Mouse (Mus musculus): Measurements from ENCODE around the gene Mtfr1l. TPM values are rescaled to one million over a fixed set of nuclear protein-coding genes. Genes with fewer than 3 reads are reported as not detected.
"Not testable (repeated sequence)": the region's sequence is repeated elsewhere in the genome, so short reads cannot be mapped to it uniquely, and the experiment has no call there.

Mtfr1l gene
- total RNA-seq, 2 experiments from 2014 or later: 82.8 to 84.5 TPM

DNA sequence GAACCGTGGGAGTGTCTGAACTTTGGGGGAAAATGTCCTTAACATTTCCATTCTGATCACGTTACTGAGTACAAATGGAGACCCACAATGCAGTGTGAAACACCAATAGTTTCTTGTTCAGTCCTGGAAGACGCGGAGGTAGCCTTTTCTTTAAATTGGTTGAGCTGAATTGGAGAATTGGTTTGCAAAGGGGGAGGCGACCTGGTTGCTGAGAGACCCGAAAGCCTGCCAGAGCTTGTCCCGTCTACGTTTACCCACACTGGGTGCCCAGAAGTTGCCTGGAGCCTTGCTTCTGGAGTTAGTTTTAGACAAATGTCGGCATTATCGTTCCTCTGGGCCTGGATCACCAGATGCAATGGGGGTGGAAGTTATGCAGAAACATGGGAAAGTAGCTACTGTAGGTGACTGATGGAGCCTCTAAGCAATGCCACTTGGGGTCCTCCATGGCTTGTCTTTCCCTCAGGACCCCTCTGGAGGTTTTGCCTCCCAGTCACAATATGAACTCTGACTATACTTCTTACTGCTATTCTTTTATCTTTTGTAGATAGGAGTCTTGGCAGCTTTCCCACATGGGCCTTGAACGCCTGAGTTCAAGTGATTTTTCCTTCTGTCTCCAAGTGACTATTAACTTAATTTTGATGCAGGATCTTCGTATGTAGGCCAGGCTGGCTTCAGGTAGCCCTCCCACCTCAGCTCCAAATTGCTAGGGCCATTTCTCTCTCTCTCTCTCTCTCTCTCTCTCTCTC is 37.0 kb downstream of the Mtfr1l start:
- DNase-seq (ENCODE audit: extremely low spot score in 1 of 2, low spot score in 2 of 2): no peak
- intact Hi-C loops (cut with DNase I): no loop called here

DNA sequence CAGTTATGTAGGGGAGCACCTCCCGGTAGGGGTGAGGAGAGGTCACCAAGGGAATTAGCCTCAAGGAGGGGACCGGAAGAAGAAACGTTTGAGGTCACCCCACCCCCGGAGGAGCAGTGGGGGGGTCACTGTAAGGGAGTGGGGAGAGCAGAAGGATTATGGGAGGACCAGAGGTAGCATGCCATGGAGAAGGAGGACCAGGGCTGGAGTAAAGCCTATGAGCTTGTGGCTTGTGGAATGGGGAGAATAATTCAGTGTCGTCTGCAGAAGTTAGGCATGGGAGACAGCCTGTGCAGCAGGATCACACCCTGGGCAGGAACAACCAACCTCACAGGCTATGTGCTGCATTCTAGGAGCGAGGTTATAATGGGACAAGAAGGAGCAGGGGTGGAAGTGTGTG is 38.0 kb downstream of the Mtfr1l start:
- intact Hi-C loops (cut with DNase I): no loop called here
- no peak for DNase-seq (ENCODE audit: extremely low spot score in 1 of 2, low spot score in 2 of 2)

DNA sequence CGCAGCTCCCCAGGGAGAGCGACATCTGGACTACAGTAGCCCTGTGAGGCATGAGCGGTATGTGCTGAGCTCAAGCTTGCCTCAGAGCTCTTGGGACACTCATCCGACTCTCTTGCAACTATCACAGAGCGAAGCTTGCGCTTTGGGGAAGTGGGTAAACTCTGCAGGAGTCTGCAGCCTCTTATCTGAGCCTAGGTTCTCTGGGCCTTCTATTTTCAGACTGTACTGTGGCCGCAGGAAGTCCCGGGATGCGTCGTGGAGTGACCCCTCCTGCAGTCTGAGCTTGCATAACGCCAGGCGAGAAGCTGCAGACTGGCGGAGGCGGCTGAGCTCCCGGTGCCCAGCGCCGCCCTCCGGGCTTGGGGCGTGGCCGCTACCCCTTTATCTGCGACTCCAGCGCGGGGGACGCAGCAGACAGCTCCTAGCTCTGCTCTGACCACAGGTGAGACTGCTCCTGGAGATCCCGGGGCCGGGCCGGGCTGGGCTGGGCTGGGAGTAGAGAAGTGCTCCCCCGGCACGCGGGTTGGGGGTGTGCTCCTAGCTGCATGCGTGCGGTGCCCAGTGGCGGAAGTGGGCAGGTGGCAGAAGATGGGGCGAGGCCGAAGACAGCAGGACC is 38.5 kb downstream of the Mtfr1l start, which contains the start of gene Paqr7:
Gene Paqr7 (plus strand): TSS at position 103 of the 616 bp plus-strand sequence.
- peak; percentile 63 to 89 for DNase-seq (ENCODE audit: extremely low spot score in 1 of 2, low spot score in 2 of 2)
- intact Hi-C loops (cut with DNase I): no loop called here

DNA sequence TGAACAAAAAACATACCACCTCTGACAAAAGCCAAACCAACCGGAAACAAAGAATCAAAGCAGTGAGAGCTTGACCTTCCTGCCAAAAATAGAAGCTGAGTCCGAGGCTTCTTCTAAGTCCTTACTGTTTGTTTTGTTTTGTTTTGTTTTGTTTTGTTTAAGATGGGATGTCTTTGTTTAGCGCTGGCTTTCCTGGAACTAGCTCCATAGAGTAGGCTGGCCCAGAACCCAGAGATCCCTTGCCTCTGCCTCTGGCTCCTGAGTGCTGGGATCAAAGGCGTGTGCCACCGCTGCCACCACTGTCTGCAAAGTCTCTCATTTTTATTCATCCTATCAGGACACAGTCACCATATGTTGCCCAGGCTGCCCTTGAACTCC is 39.7 kb downstream of the Mtfr1l start:
- intact Hi-C loops (cut with DNase I): no loop called here
- no peak for DNase-seq (ENCODE audit: extremely low spot score in 1 of 2, low spot score in 2 of 2)

DNA sequence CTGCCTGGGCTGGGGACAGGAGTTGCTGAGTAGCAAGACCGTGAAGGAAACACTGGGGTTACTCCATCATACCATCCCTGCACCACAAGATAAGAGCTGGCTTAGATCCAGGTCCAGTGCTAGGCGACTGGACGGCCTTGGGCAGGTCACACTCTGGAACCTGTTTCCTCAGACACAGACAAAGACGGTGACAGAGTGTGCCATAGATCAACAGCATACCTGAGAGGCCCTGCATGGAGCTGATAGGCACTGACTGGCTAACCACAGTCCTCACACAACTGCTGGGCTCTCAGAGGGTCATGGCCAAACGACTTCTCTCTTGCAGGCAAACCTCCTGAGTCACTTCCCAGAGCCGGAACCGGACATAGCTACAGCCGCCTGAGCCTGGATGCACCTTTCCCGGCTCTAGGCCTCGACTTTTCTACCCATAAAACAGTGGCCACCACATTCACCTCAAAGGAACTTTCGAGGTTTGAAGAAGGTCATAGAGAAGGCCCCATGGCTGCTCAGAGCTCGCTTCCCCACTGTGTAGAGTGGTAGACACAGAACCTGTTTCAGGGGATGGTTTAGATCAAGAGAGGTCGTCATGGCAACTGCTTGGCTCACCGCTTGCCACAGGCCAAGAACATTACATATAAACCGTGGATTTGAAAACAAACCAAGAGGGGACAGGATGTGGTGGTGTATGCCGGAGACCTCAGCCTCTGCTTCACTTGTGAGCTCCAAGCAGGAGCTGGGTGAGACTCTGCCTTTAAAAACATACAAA is 40.2 kb downstream of the Mtfr1l start:
- peak in 1 of 2 experiments; percentile 81 for DNase-seq (ENCODE audit: extremely low spot score in 1 of 2, low spot score in 2 of 2)
- intact Hi-C loops (cut with DNase I): no loop called here

DNA sequence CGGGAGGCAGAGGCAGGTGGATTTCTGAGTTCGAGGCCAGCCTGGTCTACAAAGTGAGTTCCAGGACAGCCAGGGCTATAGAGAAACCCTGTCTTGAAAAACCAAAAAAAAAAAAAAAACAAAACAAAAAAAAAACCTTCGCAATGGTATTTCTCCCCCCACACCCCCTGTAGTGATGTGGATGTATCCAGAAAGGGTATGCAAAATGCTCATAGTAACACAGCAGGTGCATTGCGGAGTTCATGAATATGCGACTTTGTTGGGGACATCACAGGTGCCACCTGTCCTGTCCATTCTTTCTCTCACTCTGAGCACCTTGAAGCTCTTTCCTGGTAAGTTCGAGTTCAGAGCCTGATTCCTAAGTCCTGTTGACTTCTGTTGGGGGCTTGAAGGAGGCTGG is 41.0 kb downstream of the Mtfr1l start:
- intact Hi-C loops (cut with DNase I); DNase-seq (ENCODE audit: extremely low spot score in 1 of 2, low spot score in 2 of 2): not testable (repeated sequence)

DNA sequence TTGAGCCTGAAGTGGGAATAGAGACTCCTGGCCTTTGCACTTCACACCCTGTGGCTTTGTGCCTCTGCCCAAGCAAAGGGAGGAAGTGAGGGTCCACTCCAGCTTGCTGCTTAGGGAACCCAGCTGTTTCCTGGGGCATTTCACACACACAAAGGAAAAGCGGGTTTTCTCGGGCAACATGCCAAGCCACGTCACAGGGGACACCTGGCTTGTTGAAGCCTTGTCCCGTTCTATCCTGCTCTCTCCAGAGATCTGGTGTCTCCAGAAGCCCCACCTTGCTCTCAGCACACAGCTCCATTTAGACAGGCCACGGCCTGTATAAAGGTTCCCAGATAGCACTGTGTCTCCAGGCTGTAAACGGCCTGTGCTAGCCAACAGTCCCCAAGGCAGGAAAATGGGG is 43.5 kb downstream of the Mtfr1l start:
- DNase-seq (ENCODE audit: extremely low spot score in 1 of 2, low spot score in 2 of 2): peak in 1 of 2 experiments; percentile 83
- intact Hi-C loops (cut with DNase I): no loop called here

DNA sequence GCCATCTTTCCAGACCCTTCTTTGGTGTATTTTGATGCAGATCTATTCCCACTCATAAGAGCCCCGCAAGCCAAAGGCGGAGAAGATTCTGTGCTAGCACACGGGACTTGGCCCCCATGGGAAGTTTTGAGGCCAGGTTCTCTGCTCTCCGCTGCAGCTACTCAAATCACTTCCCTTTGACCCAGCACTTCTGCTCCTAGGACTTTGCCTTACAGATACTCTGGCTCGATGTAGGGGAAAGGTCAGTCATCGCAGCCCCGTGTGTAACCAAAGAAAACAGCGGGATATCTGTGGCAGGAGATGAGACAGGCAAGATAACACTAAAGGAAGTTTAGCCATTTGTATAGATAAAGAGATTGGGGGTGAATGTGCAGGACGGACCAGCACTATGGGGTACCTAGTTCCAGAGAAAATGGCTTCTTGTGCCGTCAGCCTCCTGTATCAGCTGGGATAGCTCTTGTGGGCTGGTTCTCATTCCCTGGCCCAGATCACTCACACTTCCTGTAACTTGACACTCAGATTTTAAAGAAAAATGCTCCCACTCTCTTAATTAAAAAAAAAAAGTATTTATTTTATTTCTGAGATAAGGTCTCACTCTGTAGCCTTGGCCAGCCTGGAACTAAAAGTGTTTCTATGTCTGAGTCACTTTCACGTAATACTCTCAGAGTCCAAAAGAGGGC is 45.1 kb downstream of the Mtfr1l start:
- no peak for DNase-seq (ENCODE audit: extremely low spot score in 1 of 2, low spot score in 2 of 2)
- intact Hi-C loops (cut with DNase I): no loop called here

DNA sequence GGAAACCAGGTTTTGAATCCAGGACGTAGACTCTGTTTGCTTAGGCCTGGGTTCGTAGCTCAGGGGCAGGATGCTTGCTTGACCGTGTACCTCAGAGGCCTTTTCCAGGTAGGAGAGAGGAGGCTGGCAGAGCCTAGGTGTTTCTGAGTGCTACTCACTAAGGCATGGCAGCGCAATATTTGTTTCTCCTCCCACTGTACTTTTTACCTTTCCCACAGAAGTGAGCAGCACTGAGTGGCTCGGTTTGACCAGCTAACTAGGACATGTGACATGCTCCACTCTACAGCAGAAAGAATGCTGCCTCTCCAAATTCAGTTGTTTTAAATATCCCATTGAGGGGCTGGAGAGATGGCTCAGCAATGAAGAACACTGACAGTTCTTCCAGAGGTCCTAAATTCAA is 47.0 kb downstream of the Mtfr1l start:
- DNase-seq (ENCODE audit: extremely low spot score in 1 of 2, low spot score in 2 of 2): no peak
- intact Hi-C loops (cut with DNase I): no loop called here

DNA sequence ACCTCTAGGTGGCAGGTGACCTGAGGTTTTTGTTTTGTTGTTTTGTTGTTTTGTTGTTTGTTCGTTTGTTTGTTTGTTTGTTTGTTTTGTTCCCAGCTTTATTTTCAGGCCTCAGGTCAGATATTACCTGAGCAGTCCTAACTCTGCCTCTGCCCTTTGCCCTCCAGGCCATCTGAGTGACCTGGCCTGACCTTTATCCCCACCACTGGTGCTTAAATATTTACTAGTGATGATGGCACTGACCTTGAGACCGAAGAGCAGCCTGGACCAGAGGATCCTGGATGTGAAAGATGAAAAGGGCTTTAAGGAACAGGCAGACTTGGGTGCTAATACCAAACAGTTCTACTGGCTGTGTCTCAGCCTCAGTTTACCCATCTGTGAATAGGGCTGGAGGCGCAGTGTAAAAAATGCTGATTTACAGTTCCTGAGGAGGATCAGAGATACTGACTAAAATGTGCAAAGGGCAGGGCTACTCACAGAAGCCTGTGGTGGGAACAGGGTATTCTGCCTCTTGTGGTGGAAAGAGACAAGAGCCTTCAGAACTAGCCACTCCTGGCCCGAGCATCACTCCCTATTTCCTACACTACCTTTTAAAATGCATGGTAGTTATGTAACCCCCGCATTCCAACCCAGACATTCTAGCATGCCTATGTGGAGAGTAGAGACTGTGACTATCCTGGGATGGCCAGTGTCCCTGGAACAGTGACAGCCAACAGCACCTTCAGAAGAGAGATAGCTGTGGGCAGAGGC is 49.9 kb downstream of the Mtfr1l start:
- intact Hi-C loops (cut with DNase I): no loop called here
- no peak for DNase-seq (ENCODE audit: extremely low spot score in 1 of 2, low spot score in 2 of 2)

DNA sequence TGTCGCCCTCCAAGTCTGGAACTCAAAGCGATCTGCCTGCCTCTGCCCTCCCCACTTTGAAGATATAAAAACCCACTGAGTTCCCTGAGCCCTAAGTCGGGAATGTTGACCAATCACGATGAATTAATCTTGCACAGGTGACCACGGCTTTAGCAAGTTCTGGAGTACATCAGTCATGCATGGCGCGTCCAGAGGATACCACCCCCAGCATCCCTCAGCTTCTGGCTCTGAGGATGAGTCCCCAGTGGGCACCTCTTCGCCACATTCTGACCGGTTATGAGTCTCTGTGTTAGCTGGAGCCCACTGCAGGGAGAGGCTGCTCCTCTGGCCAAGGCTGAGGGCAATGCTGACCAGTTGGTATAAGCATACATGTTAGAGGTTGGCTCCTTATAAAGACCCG is 51.0 kb downstream of the Mtfr1l start:
- intact Hi-C loops (cut with DNase I): no loop called here
- DNase-seq (ENCODE audit: extremely low spot score in 1 of 2, low spot score in 2 of 2): no peak

DNA sequence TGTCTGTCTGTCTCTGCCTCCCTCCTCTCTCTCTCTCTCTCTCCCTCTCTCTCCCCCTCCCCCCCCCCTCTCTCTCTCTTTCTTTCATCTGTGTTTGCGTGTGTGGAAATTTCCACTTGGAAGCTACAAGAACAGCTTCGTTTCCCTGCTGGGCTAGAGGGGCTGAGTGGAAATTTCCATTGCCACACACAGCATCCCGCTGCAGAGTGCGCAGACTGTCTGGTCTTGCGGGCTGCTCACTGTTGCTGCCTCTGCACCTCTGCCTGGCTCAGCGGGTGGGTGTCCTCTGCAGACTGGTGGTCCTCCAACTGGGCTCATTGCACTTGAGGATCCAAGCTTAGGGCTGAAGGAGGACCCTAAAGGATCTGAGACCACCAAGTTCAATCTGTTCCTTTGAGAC is 51.5 kb downstream of the Mtfr1l start:
- intact Hi-C loops (cut with DNase I): no loop called here
- peak in 1 of 2 experiments; percentile 41 for DNase-seq (ENCODE audit: extremely low spot score in 1 of 2, low spot score in 2 of 2)

DNA sequence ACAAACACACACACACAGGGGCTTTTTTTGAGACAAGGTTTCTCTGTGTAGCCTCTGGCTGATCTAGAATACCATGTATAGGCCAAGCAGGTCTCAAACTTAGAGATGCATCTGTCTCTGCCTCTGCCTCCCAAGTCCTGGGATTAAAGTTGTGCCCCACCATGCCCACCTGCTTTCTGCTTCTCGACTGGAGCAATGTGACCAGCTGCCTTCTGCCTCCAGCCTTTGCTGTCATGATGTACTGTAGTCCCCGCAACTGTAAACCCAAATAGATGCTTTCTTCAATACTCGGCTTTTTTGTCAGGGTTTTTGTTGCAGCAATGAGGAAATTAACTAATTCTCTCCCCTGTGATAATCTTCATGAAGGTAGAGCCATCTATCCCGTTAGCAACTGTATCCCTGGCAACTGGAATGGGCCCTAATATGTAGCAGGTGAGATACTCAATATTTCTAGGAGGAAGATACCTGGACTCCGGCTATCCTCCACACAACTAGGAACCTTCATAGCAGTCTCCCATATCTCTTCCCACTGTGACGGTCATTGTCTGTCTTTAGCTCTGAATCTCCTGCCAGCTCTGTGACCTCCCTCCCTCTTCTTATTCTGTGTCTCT is 52.0 kb downstream of the Mtfr1l start:
- DNase-seq (ENCODE audit: extremely low spot score in 1 of 2, low spot score in 2 of 2): no peak
- intact Hi-C loops (cut with DNase I): no loop called here

DNA sequence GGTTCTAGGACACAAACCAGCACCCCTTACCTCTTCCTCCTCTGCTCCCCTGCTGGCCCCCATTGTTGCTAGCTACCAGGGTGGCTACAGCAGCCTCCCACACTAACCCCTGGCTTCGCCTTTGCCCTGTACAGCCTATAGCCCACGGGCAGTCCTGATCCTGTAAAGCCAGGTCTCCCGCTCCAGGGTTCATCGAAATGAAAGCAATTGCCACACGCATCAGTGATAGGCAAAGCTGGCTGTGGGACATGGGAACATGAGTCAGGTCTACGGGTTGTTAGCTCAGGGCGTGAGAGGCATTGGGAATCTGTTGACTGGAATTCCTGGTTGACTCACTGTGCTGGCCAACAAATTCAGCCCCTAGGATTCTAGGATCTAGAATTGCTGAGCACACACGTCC is 52.7 kb downstream of the Mtfr1l start:
- intact Hi-C loops (cut with DNase I): no loop called here
- peak in 1 of 2 experiments; percentile 19 for DNase-seq (ENCODE audit: extremely low spot score in 1 of 2, low spot score in 2 of 2)

DNA sequence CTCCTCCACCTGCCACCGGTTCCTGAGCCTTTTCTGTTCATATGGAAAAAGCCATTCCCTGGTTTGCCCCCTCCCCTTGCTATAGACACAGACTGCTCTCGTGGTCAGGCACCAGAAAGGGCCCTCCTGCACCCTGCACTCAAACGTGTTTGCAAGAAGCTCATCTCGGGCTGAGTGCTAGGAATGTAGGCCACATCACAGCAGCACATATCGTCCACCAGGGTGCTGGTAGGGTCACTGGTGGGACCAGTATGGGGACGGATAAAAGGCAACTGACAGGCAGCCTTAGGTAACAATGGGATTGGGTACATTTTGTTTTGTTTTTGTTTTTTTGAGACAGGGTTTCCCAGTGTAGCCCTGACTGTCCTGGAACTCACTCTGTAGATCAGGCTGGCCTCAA is 53.9 kb downstream of the Mtfr1l start:
- no peak for DNase-seq (ENCODE audit: extremely low spot score in 1 of 2, low spot score in 2 of 2)
- intact Hi-C loops (cut with DNase I): no loop called here

DNA sequence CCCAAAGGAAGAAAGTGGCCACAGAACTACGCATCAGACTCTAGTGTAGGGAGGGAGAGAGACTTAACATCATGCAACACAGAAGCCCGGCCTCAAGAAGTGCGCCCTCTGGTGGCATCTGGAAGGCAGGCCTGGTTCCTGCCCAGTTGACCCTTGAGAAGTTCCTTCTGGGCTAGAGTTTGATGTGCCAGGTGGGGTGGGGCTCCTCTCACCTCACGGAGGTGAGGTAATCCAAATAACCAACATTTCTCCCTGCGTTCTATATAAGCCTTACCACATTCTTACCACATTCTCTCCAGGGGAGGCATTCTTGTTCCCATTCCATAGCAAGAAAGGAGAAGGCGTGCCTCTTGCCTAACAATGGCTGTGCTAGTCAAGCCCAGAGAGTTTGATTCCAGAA is 54.3 kb downstream of the Mtfr1l start:
- intact Hi-C loops (cut with DNase I): no loop called here

DNA sequence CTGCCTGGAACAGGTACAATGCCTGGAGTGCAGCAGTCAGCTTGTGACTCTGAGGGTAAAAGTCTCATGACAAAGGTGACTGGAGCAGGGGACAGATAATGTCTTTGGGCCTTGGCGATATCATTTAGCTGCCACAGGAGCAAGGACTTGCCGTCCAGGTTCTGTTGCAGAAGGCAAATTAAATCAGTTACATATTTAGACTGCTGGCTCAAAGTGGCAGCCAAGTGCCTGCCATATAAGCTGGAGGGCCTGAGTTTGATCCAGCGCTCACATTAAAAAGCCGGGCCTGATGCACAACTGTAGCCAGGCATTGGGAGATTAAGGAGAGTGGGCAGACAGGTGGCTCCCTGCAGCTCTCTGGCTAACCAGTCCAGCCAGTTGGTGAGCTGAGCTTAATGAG is 55.3 kb downstream of the Mtfr1l start:
- intact Hi-C loops (cut with DNase I): loop anchor here (2.0 kb wide), 1 partner anchor 83 kb away; the partner anchor contains the start of gene Pafah2
- DNase-seq (ENCODE audit: extremely low spot score in 1 of 2, low spot score in 2 of 2): no peak

More for the DNA sequence above, 54.3 kb downstream of the Mtfr1l start:
- peak in 1 of 2 experiments; percentile 80 for DNase-seq (ENCODE audit: extremely low spot score in 1 of 2, low spot score in 2 of 2)

DNA sequence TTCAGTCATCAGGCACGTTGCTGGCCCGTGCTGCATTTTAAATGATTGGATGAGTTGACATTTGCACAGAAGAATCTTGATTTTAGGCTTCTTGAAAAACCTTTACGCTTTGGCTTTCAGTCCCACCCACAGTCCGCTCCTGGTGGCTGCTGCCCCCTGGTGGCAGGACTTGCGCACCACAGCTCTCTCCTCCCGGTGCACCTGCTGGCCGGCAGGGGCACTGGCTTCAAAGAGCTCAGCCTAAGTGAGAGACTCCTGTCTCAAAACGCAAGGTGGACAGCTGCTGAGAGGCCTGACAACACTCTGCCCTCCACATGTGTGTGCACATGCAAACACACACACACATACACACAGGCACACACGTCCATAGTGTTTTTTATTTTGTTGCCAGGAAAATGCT is 57.2 kb downstream of the Mtfr1l start:
- DNase-seq (ENCODE audit: extremely low spot score in 1 of 2, low spot score in 2 of 2): peak; percentile 88 to 91
- intact Hi-C loops (cut with DNase I): loop anchor here (2.0 kb wide), 1 partner anchor 81 kb away; the partner anchor contains the start of gene Pafah2
